Mouse (Mus musculus): ENCODE data around the gene Dlgap4.

DNA sequence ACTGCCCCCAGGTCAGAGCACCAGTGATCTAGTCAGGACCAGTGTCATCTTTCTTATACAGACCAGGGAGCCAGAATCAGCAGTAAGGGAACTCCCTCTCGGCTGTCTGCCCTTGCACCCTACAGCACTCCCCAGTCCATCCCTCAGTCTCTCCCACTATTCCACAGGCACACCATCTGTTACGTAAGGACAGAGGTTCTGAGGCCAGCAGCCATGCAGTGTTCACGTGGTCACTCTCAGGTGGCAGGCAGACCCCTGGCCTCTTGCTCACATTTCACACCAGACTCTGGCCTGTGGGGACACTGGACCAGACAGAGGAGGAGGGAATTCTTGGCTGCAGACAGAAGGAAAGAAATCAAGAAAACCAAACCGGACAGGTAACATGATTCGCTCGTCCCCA is 42.0 kb upstream of the Dlgap4 start:
- TF ChIP-seq GATA1 (IDR thresholded peaks at IDR 0.05; ENCODE audit: borderline replicate concordance, low read length) (no peak), FLI1 (IDR thresholded peaks at IDR 0.05; ENCODE audit: low read length) (no peak)
